Mouse (Mus musculus) testis, adult 2 months (tissue): Measurements from ENCODE around the gene Mpzl3.

Experiments
- CTCF ChIP-seq: fragments of 200-500 bp; IDR thresholded peaks from 2 replicates; pipeline ENCODE4 v1.5.1; 2012; ENCODE audit warnings: low read depth, mild to moderate bottlenecking, inconsistent platforms, low read length, moderate library complexity; ENCODE audit not compliant: control insufficient read depth, insufficient read depth, insufficient replicate concordance
- POLR2A ChIP-seq: fragments of 200-500 bp; IDR thresholded peaks from 2 replicates; pipeline ENCODE4 v1.6.1; 2012; ENCODE audit warnings: low read depth, mild to moderate bottlenecking, inconsistent platforms, low read length, moderate library complexity; ENCODE audit not compliant: control insufficient read depth

DNA sequence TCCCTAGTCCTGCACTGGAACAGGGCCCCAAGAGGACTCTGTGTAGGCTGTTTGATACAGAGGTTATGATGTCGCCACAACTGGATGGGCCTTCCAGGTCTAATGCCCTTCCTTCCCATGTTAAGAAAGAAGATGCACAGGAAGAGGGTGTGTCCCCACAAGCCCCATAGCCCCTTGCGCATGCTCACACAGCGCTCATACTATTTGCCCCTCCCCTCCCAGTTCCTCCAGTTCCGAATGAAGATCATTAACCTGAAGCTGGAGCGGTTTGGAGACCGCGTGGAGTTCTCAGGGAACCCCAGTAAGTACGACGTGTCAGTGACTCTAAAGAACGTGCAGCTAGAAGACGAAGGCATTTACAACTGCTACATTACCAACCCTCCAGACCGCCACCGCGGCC is 70.2 kb downstream of the Mpzl3 start:
- TF ChIP-seq CTCF (no peak), POLR2A (no peak)
